Mouse (Mus musculus) lung, postnatal 4 days (tissue): ENCODE measurements around the gene Paqr9.

ENCODE experiments used
- DNase-seq, 2 experiments: peaks; one replicate each; pipeline ENCODE4 v3.0.0; 2021

Paqr9 gene

DNA sequence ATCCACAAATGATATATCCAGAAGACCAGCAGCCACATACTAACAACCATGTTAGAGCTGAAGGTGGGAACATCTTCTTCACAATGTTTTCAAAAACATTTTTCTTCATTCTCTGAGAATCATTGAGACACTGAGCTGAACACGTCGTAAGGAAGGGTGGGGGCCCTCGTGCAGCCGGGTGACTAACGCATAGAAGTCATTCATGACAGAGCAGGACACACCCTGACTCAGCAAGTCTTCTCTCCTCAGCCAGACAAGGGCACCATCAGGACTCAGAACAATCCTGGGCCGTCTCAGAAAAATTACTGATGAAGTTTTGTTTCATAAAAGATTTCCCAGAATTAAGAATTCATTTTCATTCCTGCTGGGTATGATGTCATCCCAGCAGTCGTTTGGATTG is 12.8 kb upstream of the Paqr9 start:
- DNase-seq = no peak

GRCm38 (mm10) chr9:95549626-95550411 is 9.6 kb upstream of the Paqr9 start:
- no peak for DNase-seq

DNA sequence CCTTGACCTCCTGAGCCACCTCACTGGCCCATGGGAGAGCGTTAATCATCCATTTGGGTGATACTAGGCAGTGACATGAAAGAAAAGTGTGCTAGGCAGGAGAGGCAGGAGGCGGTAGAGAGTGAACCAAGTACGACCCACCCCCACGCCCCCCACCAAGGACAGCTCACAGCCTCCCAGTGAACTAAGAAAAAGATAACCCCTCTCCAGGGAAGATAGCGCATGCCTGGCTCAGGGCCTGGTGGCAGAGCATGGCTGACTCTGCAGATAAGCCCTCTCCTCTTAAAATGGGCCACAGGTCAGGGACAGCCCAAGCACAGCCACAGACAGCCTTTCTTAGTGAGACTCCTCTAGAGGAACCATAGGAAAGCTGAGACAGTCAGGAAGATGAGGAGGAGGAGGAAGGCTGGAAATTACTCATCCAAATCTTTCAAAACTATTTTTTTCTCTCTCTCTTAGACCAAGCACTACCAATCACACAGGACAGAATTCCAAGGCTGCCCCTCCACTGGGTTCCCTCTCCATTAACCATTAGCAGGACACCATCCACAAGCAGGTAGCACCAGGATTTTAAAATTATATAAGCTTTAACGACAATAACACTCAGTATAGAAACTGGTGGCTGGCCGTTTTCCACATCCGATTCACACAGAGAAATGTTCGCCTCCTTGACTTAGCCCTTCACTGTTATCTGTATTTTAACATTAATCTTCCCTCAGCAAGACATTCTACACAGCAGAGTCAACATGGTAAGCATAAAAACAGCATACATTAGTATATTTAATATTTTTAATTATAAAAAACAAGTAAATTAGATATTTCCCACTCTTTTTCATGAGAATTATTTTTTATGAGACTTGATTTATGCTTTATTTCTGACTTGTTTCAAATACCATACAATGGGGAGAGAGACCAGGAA is 8.3 kb upstream of the Paqr9 start:
- DNase-seq = no peak

- DNase-seq = no peak
These were observed 7.2 kb upstream of the Paqr9 start for GRCm38 (mm10) chr9:95552175-95552705.

GRCm38 (mm10) chr9:95554231-95555221 is 4.9 kb upstream of the Paqr9 start:
- DNase-seq = no peak

DNA sequence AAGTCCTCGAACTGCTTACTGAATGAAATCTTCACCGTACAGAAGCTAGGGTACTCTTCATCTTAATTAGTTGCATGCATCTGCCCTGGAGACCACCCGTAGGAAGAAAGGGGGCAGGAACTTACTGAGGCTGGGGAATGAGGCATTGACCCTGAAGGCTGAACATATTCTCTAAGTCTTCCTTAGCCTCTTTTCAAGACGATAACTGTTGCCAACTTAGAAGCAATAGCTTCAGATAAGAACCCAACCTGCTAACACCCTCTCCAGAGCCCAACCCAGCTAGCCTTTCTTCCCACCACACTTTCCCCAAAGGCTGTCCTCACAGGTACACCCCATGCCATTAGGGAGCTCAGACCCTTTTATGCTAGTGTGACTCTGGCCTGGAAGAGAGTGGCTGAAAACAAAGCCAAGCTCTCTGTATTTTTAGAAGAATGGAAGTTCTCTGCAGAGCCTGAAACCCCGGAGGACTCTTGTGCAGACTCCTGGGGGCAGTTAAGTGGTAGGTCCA is 4.2 kb upstream of the Paqr9 start:
- no peak for DNase-seq

GRCm38 (mm10) chr9:95556067-95556512 is 3.4 kb upstream of the Paqr9 start:
- DNase-seq = no peak

GRCm38 (mm10) chr9:95557722-95558121 is 1.7 kb upstream of the Paqr9 start:
- DNase-seq = no peak

- DNase-seq = no peak
These were observed 765 bp upstream of the Paqr9 start for GRCm38 (mm10) chr9:95558726-95559058.

GRCm38 (mm10) chr9:95559936-95560735 is 679 bp downstream of the Paqr9 start:
- DNase-seq = peak; percentile 6 to 29

- DNase-seq = no peak
These were observed 4.6 kb downstream of the Paqr9 start for GRCm38 (mm10) chr9:95564047-95564446.

DNA sequence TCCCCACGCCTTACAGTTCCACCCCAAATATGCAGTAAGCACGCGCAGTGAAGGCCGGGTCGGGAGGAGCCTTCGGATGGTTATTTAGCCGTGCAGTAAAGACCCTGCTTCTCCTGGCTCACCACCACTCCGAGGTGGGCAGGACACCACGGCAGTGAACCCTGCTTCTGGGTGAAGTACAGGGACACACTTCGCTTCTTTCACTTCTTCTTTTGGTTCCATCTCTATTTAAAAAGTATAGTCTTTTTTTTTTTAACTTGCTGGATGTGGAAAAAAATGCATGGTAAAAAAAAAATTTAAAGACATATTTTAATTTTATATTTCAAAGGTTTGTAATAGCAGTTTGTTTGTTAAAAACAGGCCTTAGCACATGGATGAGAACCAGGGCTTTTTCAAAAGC is 6.9 kb downstream of the Paqr9 start:
- DNase-seq = no peak

GRCm38 (mm10) chr9:95566931-95567330 is 7.5 kb downstream of the Paqr9 start:
- no peak for DNase-seq

- DNase-seq = no peak
These were observed 9.8 kb downstream of the Paqr9 start for GRCm38 (mm10) chr9:95569249-95569648.

- DNase-seq = no peak
These were observed 10.5 kb downstream of the Paqr9 start for GRCm38 (mm10) chr9:95569966-95570365.

DNA sequence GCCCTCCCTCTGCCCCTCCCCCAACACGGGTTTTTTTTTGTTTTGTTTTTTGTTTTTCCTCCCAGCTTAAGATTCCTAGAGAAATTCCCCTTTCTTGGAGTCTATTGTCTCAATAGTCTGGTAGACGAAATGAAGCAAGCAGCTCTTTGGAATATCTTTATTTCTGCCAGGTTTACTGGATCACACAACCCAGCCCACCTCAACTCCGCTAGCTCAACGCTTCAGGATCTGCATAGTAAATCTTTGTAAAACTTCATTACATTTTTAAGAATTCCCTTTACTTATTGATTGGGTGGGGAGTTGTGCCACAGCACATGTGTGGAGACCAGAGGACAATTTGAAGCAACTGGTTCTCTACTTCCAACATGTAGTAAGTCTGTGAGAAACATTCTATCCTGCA is 11.1 kb downstream of the Paqr9 start:
- no peak for DNase-seq

DNA sequence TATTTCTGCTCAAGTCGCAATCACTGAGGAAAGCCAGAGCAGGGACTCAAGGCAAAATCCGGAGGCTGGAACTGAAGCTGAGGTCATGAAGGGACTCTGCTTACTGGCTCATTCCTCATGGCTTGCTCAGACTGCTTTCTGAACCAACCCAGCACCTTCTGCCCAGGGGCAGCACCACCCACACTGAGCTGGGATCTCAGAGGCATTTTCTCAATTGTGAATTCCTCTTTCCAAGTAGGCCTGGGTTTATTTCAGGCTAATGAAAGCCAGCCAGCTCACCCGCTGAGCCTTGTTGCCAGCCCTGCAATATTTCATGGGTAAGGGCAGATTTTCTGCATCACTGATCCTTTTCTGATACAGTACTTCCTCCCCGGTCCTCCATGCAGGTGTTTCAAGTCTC is 12.0 kb downstream of the Paqr9 start:
- no peak for DNase-seq

GRCm38 (mm10) chr9:95572558-95572957 is 13.1 kb downstream of the Paqr9 start:
- DNase-seq = no peak

DNA sequence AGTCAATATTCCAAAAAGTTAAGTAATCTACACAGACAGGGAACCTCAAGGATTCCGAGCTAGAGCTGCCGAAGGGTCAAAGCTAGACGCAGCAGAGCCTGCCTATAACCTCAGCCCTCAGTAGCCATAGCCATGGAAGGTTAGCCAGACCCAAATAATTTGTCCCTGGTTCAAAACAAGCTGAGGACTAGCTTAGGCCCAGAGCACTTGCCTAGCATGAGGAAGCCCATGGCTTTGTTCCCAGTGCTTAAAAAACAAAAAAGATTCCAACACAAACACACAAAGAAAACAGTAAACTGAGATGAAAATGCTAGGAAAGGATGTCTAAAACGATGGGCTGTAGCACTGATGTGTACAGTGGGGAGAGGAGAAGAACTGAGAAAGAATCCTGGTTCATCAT is 14.7 kb downstream of the Paqr9 start:
- DNase-seq = no peak

GRCm38 (mm10) chr9:95577502-95577901 is 18.0 kb downstream of the Paqr9 start:
- DNase-seq = no peak

GRCm38 (mm10) chr9:95578366-95578895 is 19.0 kb downstream of the Paqr9 start:
- DNase-seq = no peak
